Mouse (Mus musculus): Measurements from ENCODE around the gene Rnf149. TPM values are rescaled to one million over a fixed set of nuclear protein-coding genes. Genes with fewer than 3 reads are reported as not detected.

The Rnf149 gene
- total RNA-seq, 2 experiments from 2014 or later: 19.3 to 28.0 TPM

- peak; percentile 38 for ATAC-seq (replicated peaks; ENCODE audit: low FRiP score, low TSS enrichment, poor library complexity, severe bottlenecking)
Measured at GRCm38 (mm10) chr1:39576431-39577243, 568 bp downstream of the Rnf149 start.

GRCm38 (mm10) chr1:39575778-39576375 is 1.3 kb downstream of the Rnf149 start:
- no peak for ATAC-seq (replicated peaks; ENCODE audit: low FRiP score, low TSS enrichment, poor library complexity, severe bottlenecking)

GRCm38 (mm10) chr1:39573890-39574289 is 3.3 kb downstream of the Rnf149 start:
- no peak for ATAC-seq (replicated peaks; ENCODE audit: low FRiP score, low TSS enrichment, poor library complexity, severe bottlenecking)

- ATAC-seq (replicated peaks; ENCODE audit: low FRiP score, low TSS enrichment, poor library complexity, severe bottlenecking): no peak
Measured at GRCm38 (mm10) chr1:39571653-39572052, 5.6 kb downstream of the Rnf149 start.

GRCm38 (mm10) chr1:39568079-39568478 is 9.1 kb downstream of the Rnf149 start:
- ATAC-seq (replicated peaks; ENCODE audit: low FRiP score, low TSS enrichment, poor library complexity, severe bottlenecking): no peak

- ATAC-seq (replicated peaks; ENCODE audit: low FRiP score, low TSS enrichment, poor library complexity, severe bottlenecking): no peak
Measured at GRCm38 (mm10) chr1:39564603-39565002, 12.6 kb downstream of the Rnf149 start.

GRCm38 (mm10) chr1:39563161-39563560 is 14.0 kb downstream of the Rnf149 start:
- ATAC-seq (replicated peaks; ENCODE audit: low FRiP score, low TSS enrichment, poor library complexity, severe bottlenecking): no peak

- no peak for ATAC-seq (replicated peaks; ENCODE audit: low FRiP score, low TSS enrichment, poor library complexity, severe bottlenecking)
Measured at GRCm38 (mm10) chr1:39561920-39562319, 15.3 kb downstream of the Rnf149 start.

GRCm38 (mm10) chr1:39559009-39559408 is 18.2 kb downstream of the Rnf149 start:
- ATAC-seq (replicated peaks; ENCODE audit: low FRiP score, low TSS enrichment, poor library complexity, severe bottlenecking): no peak

GRCm38 (mm10) chr1:39555556-39556415 is 21.4 kb downstream of the Rnf149 start:
- 0 out of 2 replicates have a peak, but pooled peaks have one; percentile 14 for ATAC-seq (replicated peaks; ENCODE audit: low FRiP score, low TSS enrichment, poor library complexity, severe bottlenecking)

- ATAC-seq (replicated peaks; ENCODE audit: low FRiP score, low TSS enrichment, poor library complexity, severe bottlenecking): no peak
Measured at GRCm38 (mm10) chr1:39549831-39550230, 27.4 kb downstream of the Rnf149 start.

GRCm38 (mm10) chr1:39547238-39547637 is 30.0 kb downstream of the Rnf149 start:
- no peak for ATAC-seq (replicated peaks; ENCODE audit: low FRiP score, low TSS enrichment, poor library complexity, severe bottlenecking)

- no peak for ATAC-seq (replicated peaks; ENCODE audit: low FRiP score, low TSS enrichment, poor library complexity, severe bottlenecking)
Measured at GRCm38 (mm10) chr1:39546160-39546866, 30.9 kb downstream of the Rnf149 start.

GRCm38 (mm10) chr1:39545589-39545988 is 31.6 kb downstream of the Rnf149 start:
- ATAC-seq (replicated peaks; ENCODE audit: low FRiP score, low TSS enrichment, poor library complexity, severe bottlenecking): peak; percentile 89

GRCm38 (mm10) chr1:39540592-39540991 is 36.6 kb downstream of the Rnf149 start:
- no peak for ATAC-seq (replicated peaks; ENCODE audit: low FRiP score, low TSS enrichment, poor library complexity, severe bottlenecking)

- no peak for ATAC-seq (replicated peaks; ENCODE audit: low FRiP score, low TSS enrichment, poor library complexity, severe bottlenecking)
Measured at GRCm38 (mm10) chr1:39537631-39538380, 39.4 kb downstream of the Rnf149 start.

GRCm38 (mm10) chr1:39536701-39537100 is 40.5 kb downstream of the Rnf149 start:
- no peak for ATAC-seq (replicated peaks; ENCODE audit: low FRiP score, low TSS enrichment, poor library complexity, severe bottlenecking)

GRCm38 (mm10) chr1:39535515-39536311 is 41.5 kb downstream of the Rnf149 start:
- peak; percentile 89 for ATAC-seq (replicated peaks; ENCODE audit: low FRiP score, low TSS enrichment, poor library complexity, severe bottlenecking)

Measured in megakaryocyte-erythroid progenitor cell, adult 5-6 weeks (primary cell).